Mouse (Mus musculus) spleen, adult 12 weeks (tissue): Measurements from ENCODE around the gene Elp1.

Source experiments
- DNase-seq: peaks from one replicate; pipeline ENCODE4 v3.0.0; 2022; ENCODE audit warnings: low spot score

The Elp1 gene

DNA sequence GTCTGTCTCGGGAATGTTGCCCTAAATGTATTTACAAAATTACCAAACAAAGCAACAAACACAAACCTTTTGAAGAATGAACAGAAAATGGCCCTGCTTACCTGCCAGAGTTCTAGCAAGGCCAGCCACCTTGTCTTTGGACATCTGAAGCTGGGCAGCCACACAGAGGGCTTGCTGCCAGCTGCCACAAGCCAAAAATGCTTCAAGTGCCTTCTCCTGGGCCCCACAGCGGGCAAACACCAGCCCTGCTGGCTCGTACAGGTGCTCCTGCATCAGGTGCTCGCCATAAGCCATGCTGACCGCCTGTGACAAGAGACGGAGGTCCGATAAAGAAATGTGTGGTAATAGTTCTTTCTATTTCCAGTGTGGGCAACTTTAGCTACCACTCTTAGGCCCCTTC, 33.2 kb downstream of the Elp1 start:
- no peak for DNase-seq

DNA sequence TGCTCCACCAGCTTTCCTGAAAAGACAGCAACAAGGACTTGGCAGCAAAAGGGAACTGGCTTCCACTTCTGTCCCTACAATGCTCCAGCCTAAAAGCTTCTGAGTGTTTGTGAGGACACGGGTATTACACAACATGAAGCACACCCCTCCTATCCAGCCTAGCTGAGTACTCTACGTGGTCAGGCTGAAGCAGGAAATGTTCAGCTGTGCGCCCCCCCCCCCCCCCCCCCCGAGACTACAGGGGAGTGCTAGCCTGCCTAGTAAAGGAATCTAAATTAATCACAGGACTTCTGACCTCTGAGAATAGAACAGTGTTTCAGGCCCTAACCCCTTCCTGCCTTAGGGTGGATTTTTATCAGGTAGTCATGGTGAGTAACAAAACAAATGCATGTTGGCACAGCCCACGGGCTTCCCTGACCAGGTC, 34.3 kb downstream of the Elp1 start:
- no peak for DNase-seq

DNA sequence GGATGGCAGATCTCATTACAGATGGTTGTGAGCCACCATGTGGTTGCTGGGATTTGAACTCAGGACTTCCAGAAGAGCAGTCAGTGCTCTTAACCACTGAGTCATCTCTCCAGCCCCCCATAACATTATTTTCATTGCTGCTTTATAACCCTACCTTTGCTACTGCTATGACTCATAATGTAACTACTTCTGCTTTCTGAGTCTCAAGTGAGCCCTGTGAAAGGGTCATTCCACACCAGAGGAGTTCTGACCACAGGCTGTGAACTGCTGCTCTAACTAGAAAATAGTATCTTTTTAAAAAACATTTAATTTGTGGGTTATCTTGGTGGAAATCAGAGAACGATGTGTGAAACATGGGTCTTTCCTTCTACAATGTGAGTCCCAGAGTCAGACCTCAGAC, 44.4 kb downstream of the Elp1 start:
- DNase-seq: no peak

DNA sequence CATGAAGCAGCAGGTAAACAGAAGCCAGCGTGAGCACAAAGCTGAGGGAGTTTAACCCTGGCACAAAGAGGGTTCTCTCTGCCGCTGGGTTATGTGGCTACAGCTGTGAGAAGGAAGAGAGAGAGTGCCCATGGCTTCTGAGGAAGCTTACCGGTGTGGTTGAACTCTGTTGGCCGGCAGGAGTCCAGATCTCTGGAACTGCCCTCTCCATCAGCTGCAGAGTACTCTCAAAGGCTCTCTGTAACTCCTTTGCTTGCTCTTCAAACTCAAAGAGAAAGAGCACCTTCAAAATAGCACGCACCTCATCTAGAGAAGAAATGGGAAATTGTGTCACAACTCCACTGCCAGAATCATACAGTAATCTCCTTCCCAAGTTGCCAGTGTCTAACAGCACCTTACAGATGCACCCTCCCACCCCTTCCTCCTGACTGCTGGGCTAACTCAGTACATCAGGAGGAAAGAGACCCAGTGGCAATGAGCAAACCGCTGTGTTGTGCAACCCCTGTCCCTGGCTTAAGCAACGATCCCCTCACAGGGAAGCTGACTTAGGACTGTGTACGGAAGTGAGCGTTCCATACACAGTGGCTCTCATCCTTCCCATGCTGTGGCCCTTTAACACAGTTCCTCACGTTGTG, 45.0 kb downstream of the Elp1 start:
- DNase-seq: no peak

DNA sequence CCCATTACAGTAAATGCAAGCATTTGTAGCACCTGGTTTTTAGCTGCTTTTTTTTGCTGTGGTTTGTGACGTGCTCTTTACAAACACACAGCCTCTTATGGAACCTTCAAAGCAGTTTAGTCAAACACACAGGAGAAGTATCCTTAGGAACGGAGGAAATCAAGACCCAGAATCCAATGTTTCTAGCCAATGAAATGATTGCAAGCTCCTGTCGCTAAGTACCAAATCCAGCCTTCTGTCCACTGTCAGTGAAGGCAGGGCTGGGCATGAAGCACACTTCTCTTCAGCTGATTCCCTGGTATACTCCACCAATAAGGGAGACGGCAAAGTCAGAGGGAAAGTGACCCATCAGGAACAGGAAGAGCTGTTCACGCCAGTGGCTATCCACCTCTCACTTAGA, 46.1 kb downstream of the Elp1 start:
- DNase-seq: no peak

DNA sequence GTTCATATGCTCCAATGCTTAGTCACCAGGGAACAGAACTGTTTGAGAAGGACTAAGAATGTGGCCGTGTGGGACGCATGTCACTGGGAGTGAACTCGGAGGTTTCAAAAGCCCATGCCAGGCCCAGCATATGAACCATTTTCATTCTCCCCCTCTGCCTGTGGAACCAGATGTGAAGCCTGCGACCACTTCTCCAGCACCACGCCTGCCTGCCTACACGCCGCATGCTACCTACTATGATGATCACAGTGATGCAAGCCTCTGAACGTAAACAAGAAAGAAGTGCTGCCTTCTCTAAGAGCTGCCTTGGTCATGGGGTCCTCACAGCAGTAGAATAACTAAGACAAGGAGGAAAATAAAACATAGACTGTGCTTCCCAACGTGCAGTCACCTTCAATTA, 54.7 kb downstream of the Elp1 start:
- no peak for DNase-seq

DNA sequence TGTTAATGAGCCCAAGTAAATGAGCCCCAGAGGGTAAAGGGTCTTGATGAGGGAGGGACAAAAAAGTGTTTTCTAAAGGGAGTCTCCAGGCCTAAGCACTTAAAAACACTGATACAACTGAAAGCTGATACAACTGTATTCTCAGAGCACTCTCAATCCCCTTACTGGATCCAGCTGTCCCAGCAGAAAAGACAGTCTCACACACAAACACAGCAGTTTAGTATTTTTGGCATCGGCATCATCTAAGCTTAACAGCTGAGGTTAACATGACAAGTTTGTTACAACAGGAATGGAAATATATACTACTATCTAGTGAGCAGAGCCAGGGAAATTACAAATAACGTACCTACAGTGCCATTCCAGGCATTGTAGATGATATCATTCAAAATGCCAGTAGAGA, 55.8 kb downstream of the Elp1 start:
- DNase-seq: no peak

DNA sequence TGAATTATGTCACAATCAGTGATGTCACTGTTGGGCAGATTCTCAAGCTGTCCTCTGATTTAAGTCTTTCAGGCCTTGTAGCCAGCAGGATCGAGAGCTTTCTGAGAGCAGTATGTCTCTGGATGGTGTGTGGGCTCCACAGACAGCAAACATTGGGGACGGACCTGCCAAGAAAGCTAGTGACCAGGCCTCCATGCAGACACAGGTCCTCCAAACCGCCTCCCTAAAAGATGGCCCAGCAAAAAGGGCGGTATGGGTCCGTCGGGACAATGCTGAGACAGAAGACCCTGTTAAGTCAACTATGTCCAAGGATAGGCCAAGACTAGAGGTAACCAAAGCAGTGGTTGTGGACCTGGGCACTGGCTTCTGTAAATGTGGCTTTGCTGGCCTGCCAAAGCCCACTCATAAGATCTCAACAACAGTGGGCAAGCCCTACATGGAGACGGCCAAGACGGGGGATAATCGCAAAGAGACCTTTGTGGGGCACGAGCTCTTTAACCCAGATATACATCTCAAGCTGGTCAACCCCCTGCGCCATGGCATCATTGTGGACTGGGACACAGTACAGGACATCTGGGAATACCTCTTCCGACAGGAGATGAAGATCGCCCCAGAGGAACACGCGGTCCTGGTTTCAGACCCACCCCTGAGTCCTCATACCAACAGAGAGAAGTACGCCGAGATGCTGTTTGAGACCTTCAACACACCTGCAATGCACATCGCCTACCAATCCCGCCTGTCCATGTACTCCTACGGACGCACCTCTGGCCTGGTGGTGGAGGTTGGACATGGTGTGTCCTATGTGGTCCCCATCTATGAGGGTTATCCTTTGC, 58.6 kb downstream of the Elp1 start, which contains the start of gene Actl7a:
Actl7a (plus strand) TSS at position 51 of the 833 bp plus-strand sequence.
- no peak for DNase-seq

DNA sequence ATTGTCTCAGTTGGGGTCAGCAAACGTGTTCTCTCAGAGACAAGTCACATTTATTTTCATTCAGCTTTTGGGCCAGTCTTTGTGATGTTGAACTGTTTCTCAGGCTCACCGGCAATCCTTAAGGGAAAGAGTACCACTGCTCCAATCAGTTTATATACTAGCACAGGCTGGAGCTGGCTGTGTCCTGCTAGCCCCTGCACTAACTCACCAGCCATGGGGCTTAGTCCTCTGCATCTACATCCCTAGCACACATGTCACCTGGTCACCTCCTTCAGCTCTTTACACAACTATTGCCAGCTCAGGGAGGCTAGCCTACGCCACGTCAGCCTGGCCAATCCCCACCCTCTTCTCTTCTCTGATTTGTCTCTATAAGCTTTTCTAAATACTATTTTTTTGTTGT, 59.4 kb downstream of the Elp1 start:
- no peak for DNase-seq

DNA sequence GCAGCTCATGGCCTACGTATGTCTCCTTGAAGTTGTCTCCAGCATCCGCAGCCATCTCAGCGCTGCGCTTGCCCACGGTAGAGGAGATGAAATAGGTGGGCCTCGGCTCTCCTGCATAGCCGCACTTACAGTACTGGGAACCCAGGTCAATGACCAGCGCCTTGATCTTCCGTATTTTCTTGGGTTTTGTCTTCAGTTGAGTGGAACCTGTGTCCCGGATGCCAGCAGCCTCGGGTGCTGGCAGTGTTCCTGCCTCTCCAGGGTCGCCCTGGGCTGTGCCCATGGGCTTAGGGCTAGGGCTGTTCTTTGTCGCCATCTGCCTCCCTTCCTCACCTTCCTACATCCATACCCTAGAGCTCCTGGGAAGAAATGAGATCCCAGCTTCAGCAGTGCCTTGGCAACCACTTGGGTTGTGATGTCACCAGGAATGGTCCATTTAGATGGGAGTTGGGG, 61.1 kb downstream of the Elp1 start, which contains the start of gene Actl7b:
Actl7b (minus strand) TSS at position 403 of the 453 bp plus-strand sequence.
- DNase-seq: no peak

DNA sequence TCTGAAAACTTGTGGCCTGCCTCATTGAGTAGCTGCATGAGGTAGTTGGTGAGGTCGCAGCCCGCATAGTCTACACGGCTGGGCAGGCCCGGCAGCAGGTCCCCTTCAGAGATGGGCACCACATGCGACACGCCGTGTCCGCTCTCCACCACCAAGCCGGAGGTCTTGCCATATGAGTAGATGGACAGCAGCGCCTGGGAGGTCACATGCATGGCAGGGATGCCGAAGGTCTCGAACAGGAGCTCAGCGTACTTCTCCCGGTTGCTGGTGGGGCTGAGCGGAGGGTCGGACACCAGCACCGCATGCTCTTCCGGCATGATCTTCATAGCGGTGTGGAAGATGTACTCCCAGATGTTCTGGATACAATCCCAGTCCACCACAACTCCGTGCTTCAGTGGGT, 61.5 kb downstream of the Elp1 start:
- no peak for DNase-seq

DNA sequence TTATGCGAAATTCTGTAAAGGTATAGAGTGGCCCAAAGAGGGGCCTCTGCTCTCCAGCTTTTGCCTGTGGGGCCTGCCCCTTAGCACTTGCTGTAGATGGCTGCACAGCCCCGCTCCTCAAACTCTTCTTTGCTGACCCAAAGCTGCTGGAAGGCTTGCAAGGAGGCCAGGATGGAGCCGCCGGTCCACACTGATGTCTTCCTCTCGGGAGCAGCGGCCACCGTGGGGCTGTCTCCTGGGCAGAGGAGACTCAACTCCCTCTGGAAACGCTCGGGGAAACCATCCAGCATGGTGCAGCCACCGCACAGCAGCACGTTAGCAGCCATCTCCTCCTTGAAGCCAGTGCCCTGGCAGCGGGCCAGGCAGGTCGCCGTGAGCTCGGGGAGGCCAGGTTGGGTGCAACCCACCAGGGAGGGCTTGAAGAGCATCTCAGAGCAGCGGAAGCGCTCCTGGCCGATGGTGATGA, 62.1 kb downstream of the Elp1 start, which contains the start of gene Gm26657:
Gm26657 (plus strand) TSS at position 51 of the 466 bp plus-strand sequence.
- DNase-seq: no peak

DNA sequence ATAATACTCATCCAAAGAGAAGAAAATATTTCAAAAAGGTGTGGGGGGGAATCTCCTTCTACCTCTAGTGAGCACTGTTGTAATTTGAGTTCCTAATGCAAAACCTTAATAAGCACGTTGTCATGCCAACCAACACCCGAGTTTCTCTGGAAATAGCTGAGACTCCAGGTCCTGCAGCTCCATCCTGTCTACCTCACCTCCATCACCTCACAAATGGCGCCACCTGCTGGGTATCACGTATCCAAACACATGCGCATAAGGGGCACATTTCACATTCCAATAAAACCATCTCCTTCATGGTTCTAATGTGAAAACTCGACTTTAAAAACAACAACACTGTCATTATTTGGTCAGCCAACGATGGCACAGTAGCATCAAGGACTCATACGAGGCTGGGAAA, 76.3 kb downstream of the Elp1 start:
- DNase-seq: no peak

DNA sequence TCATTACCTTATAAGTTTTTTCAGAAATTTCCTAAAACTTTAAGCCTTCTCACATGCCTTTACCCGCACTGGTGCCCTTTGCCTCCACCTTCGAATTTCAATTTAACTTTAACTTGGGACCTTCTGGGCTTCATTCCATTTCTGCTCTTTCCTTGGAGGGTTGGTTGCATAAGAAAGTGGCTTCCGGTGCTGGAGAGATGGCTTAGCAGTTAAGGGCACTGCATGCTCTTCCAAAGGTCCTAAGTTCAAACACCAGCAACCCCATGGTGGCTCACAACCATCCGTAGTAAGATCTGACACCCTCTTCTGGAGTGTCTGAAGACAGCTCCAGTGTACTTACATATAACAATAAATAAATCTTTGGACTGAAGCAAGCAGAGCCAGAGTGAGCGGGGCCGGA, 78.9 kb downstream of the Elp1 start:
- DNase-seq: no peak

DNA sequence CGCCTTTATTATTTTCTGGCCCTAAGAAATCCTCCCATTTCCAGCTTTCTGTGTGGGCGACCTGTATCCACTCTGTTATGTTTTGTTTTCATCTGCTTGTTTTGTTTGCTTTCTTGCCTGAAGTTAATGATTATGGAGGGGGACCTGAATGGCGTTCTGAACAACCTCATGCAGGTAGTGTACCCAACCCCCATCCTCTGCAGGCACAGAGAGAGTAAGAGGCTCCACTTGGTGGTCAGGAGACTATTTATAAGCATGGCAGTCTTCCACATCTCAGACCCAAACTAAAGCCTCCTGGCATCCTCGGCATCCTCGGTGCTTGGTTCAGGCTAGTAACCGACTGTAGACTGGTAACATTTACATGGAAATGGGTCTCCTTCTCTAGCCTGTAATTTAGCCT, 79.8 kb downstream of the Elp1 start:
- no peak for DNase-seq

DNA sequence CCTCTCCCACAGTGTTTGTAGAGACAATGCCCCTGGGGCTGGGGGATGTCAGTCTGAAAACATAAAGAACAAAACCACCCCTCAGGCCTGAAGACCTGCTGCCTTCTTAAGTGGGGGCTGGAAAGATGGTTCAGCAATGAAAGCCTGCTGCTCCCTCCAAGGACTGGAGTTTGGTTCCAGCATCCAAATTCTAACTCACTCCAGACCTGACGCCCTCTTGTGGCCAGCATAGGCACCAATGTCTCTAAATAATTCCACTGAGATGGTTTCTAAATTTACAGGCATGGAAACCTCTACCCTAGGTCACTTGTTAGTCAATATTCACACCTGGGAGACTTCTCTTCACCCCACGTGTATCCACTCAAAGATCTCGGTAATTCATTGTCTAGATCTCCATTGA, 80.7 kb downstream of the Elp1 start:
- no peak for DNase-seq

DNA sequence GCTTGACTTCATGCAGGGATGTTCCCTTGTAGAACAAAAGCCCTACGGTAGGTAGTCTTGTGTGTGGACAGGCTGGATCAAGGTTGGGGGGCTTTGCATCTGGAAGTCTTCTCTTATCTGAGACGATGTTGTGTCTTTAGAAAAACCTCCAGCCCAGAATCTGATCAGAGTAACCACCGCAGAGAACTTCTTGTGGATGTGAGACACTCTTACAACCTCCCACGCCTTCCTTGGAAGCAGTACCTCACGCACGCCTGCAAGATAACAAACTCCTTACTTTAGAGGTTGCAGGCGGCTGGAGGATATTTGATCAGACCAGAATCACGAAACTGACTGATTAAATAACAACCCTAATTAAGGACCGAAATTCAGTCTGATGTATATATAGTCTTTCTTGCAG, 81.7 kb downstream of the Elp1 start:
- no peak for DNase-seq

DNA sequence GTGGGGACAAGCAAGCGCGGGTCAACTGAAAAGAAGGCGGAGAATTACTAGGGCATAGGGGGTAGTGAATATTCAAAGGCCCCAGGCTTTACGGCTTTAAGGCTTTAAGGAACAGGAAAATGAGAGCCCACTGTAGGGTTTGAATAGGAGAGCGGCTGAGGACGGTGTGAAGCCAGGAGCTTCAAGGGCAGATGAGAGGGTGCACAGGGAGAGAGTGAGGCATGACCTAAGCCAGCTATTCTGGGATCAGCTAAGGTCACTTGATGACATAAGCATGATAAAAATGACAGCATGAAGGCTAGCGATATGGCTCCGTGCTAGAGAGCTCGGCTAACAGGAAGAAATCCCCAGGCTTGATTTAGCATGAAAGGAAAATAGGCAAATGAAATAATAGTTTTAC, 82.7 kb downstream of the Elp1 start:
- DNase-seq: no peak

DNA sequence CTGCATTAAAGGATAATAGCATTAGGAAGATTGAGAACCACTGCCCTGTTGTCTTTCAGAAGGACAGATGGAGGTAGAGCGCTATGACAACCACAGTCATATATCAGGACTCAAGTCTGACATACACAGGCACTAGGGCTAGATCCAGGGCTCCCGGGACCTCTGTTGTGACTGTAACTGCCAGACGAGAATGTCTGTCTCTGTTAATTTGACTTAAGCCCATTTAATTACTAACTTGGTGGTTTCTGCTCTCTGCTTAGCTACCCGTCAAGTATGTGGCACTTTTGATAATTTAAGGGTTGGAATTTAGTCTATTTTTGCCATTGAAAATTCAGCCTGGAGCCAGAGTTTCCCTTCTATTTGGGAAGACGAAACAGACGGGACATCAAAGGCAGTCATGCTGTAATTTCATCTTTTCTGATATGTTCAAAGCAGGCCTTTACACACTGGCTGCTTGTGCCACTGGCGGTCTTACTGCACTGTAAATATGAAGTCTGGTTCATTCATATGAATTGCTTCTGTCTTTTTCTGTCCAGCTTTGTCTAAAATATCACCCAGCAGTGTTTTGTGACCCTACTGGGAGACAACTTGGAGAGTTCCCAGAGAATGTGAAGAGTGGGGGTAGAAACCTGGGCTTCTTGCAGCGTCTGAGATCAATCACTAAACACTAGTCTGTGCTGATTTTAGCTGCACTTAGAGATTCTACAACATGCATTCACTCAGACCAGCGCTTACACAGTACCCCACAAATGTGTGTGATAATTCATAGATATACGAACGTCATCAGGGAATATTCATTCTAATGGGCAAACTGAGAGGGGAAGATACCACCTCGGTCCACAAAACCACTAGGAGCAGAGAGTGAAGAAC, 83.3 kb downstream of the Elp1 start:
- DNase-seq: no peak

DNA sequence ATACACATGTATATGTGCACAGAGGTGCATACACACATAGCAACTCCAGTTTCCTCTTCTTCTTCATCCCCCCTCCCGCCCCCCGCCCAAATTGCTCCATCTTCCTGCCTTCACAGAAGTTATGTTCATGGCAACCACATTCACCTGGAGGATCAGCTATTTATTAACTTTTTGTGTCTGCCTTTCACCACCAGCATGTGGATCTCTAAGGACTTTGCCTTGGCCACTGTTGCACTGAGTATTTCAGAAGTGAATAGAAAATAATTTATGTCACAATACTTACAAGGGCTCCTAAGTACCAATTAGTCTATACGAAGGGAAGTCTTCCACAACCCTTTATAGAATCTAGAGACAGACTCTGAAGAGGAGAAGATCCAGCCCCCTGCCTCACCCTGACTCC, 84.2 kb downstream of the Elp1 start:
- DNase-seq: no peak

DNA sequence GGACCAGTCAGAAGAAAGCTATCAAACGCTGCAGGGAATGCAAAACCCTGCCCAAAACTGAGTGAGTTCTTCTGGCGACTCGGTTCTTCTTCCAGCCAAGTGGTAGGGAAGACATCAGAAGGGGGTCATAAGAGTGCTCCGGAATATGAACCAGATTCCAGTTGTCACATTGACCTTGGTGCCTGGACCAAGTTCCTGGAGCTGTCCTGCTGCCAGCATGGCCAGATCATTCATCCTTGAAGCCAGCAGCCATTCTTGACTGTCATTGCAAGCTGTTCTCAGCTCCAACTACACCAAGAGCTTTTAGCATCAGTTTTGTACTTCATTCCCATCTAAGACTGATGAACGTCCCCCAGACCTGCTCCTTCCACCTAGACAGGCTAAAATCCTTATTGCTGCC, 85.3 kb downstream of the Elp1 start:
- DNase-seq: no peak

DNA sequence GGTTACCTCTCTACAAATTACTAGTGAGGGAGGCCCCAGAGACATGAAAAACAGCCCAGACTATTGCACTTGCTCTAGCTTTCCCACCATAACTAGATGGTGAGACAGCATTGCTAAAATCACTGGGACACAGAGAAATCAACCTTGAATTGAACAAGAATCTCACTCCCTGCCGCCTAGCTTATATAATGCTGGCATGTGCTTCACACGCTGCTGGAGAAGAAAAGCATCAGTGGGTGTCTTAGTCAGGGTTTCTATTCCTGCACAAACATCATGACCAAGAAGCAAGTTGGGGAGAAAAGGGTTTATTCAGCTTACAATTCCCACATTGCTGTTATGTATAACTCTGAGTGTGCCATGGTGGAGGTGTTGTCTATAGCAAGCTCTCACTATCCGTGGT, 89.0 kb downstream of the Elp1 start:
- DNase-seq: no peak
